In genomic region chr19:6306137-6306551, GRCm38 (mm10) we compare ENCODE assay signal across 8 mouse cellular contexts. TPM values are rescaled to one million over a fixed set of nuclear protein-coding genes. Genes with fewer than 3 reads are reported as not detected.
DNase-seq lines count a peak whose midpoint lies in the region; ATAC-seq lines count a peak whose summit lies in the region.

Gene Cdc42bpg (plus strand): TSS chr19:6306456.

- peak within 1 kb of the TSS; percentile 81 for H3K27ac ChIP-seq in embryonic facial prominence, embryonic 13.5 days
- peak within 1 kb of the TSS; percentile 65 for H3K27ac ChIP-seq in heart, embryonic 11.5 days (ENCODE audit: low read depth, low read length)
- peak within 1 kb of the TSS; percentile 57; the same call in 1 of the 2 replicates for H3K27ac ChIP-seq in kidney, embryonic 14.5 days (ENCODE audit: low read depth, low read length)

- peak within 1 kb of the TSS; percentile 62 for H3K4me3 ChIP-seq in embryonic facial prominence, embryonic 13.5 days
- peak within 1 kb of the TSS; percentile 69 for H3K4me3 ChIP-seq in heart, embryonic 11.5 days (ENCODE audit: low read depth, low read length)
- H3K4me3 ChIP-seq in kidney, embryonic 14.5 days (ENCODE audit: low read length), result peak within 1 kb of the TSS; percentile 71

- H3K4me1 ChIP-seq in embryonic facial prominence, embryonic 13.5 days, result peaks cover 32% of the 10 kb centered on the region
- H3K4me1 ChIP-seq in heart, embryonic 11.5 days (ENCODE audit: control insufficient read depth, insufficient read depth, low read length), result peaks cover 28% of the 10 kb centered on the region
- 0 out of 2 replicates have a peak, but pooled peaks cover 9% of the 10 kb centered on the region for H3K4me1 ChIP-seq in kidney, embryonic 14.5 days (ENCODE audit: control insufficient read depth, insufficient read depth, low read length)

- under 1% methylated on average over 34 of the region's 38 CpGs for WGBS in embryonic facial prominence, embryonic 13.5 days
- WGBS in heart, embryonic 11.5 days (ENCODE audit: insufficient replicate concordance), result under 1% methylated on average over 32 of the region's 38 CpGs
- WGBS in kidney, embryonic 14.5 days, result under 1% methylated on average over 38 of the region's 38 CpGs

- H3K4me2 ChIP-seq in embryonic facial prominence, embryonic 13.5 days, result peak within 1 kb of the TSS; percentile 70
- peak within 1 kb of the TSS; percentile 79 for H3K4me2 ChIP-seq in heart, embryonic 11.5 days
- H3K4me2 ChIP-seq in kidney, embryonic 14.5 days (replicated peaks; ENCODE audit: low read depth, low read length), result peak within 1 kb of the TSS; percentile 81

- peak; percentile 89 for DNase-seq in CD4-positive, CD25-positive, alpha-beta regulatory T cell, adult 2 months (ENCODE audit: low read depth, low spot score)
- DNase-seq in adrenal gland, postnatal 36 days, result peak; percentile 92 to 96
- peak; percentile 92 for DNase-seq in lung, postnatal 14 days
- peak; percentile 78 for DNase-seq in ovary, postnatal 14 days (ENCODE audit: low spot score)
- peak; percentile 92 for DNase-seq in thymus, postnatal 36 days

- peak; percentile 76 for ATAC-seq in embryonic facial prominence, embryonic 13.5 days (ENCODE audit: insufficient number of reproducible peaks, insufficient read depth, low FRiP score, low TSS enrichment, low read depth)
- peak; percentile 79 for ATAC-seq in heart, embryonic 11.5 days (replicated peaks; ENCODE audit: insufficient number of reproducible peaks, low FRiP score, low TSS enrichment)
- peak; percentile 83 for ATAC-seq in kidney, embryonic 14.5 days (ENCODE audit: low FRiP score, low TSS enrichment)

- H3K27me3 ChIP-seq in embryonic facial prominence, embryonic 13.5 days, result no peaks in the 10 kb centered on the region
- no peaks in the 10 kb centered on the region for H3K27me3 ChIP-seq in heart, embryonic 11.5 days (ENCODE audit: control insufficient read depth, insufficient read depth, low read length)
- H3K27me3 ChIP-seq in kidney, embryonic 14.5 days (ENCODE audit: control insufficient read depth, insufficient read depth, low read length), result no peaks in the 10 kb centered on the region

- peak within 1 kb of the TSS; percentile 79 for H3K9ac ChIP-seq in embryonic facial prominence, embryonic 13.5 days
- peak within 1 kb of the TSS; percentile 75 for H3K9ac ChIP-seq in heart, embryonic 11.5 days (ENCODE audit: low read depth, low read length)
- H3K9ac ChIP-seq in kidney, embryonic 14.5 days (ENCODE audit: low read depth, low read length), result peak within 1 kb of the TSS; percentile 75

- H3K9me3 ChIP-seq in embryonic facial prominence, embryonic 13.5 days, result no peaks in the 10 kb centered on the region
- no peaks in the 10 kb centered on the region for H3K9me3 ChIP-seq in heart, embryonic 11.5 days (replicated peaks; ENCODE audit: control insufficient read depth, low read length)
- no peaks in the 10 kb centered on the region for H3K9me3 ChIP-seq in kidney, embryonic 14.5 days (ENCODE audit: control insufficient read depth, low read length)

- peaks cover 19% of the 10 kb centered on the region for H3K36me3 ChIP-seq in embryonic facial prominence, embryonic 13.5 days
- H3K36me3 ChIP-seq in heart, embryonic 11.5 days (ENCODE audit: control insufficient read depth, insufficient read depth, low read length), result peaks cover 5% of the 10 kb centered on the region; the same call in 1 of the 2 replicates
- H3K36me3 ChIP-seq in kidney, embryonic 14.5 days (ENCODE audit: control insufficient read depth, insufficient read depth, low read length), result peaks cover 10% of the 10 kb centered on the region

RNA-seq across cellular contexts. Expression of gene Cdc42bpg, which starts in this region (rescaled TPM):
- 10 to 100 TPM; 22.6 to 23.5 TPM for total RNA-seq in adrenal gland, postnatal 36 days (2021)
- polyA plus RNA-seq in embryonic facial prominence, embryonic 13.5 days (2015; fragmentation: Nextera tagmentation; extraction: Ambion mirVana), result 0.91 and 0.92 TPM in 2 replicates
- polyA plus RNA-seq in heart, embryonic 11.5 days (2014; fragmentation: Nextera tagmentation; extraction: Ambion mirVana), result 0.44 and 0.74 TPM in 2 replicates
- 0.89 and 2.0 TPM in 2 replicates for polyA plus RNA-seq in kidney, embryonic 14.5 days (2014; fragmentation: Nextera tagmentation; extraction: Ambion mirVana)

Comparison
In these comparisons a context has a peak if more than half of its experiments do, and no peak if none do; other contexts are left out.
1. Peak in every context shown above with its lines: DNase-seq, ATAC-seq, H3K4me3 ChIP-seq and H3K27ac ChIP-seq.
2. Peak in ATAC-seq, H3K4me3 ChIP-seq, H3K27ac ChIP-seq, H3K9ac ChIP-seq and H3K4me2 ChIP-seq in embryonic facial prominence, embryonic 13.5 days; RNA of the gene not detected or under 1 TPM.
3. Peak in ATAC-seq, H3K4me3 ChIP-seq, H3K27ac ChIP-seq, H3K9ac ChIP-seq and H3K4me2 ChIP-seq in heart, embryonic 11.5 days; RNA of the gene not detected or under 1 TPM.